Mouse (Mus musculus) 416B (cell line): ENCODE results near the gene Tnfsf12.
A peak's percentile ranks its signal among the peaks of the same experiment; 100 is the strongest.

Source experiments
- DNase-seq: peaks from one replicate; pipeline ENCODE4 v3.0.0; 2011; ENCODE audit warnings: low read depth

Tnfsf12 gene

GRCm38 (mm10) chr11:69681314-69682208 lies 14.1 kb downstream of the Tnfsf12 start, which contains the start of gene Senp3:
TSS of gene Senp3 (minus strand) at chr11:69682084.
- peak; percentile 96 for DNase-seq

GRCm38 (mm10) chr11:69680136-69680855 lies 15.4 kb downstream of the Tnfsf12 start:
- no peak for DNase-seq

GRCm38 (mm10) chr11:69679144-69679543 lies 16.5 kb downstream of the Tnfsf12 start:
- DNase-seq: no peak

GRCm38 (mm10) chr11:69672211-69672706 lies 23.4 kb downstream of the Tnfsf12 start, which contains the start of gene Eif4a1:
TSS of gene Eif4a1 (minus strand) at chr11:69672423.
- peak; percentile 100 for DNase-seq

DNA sequence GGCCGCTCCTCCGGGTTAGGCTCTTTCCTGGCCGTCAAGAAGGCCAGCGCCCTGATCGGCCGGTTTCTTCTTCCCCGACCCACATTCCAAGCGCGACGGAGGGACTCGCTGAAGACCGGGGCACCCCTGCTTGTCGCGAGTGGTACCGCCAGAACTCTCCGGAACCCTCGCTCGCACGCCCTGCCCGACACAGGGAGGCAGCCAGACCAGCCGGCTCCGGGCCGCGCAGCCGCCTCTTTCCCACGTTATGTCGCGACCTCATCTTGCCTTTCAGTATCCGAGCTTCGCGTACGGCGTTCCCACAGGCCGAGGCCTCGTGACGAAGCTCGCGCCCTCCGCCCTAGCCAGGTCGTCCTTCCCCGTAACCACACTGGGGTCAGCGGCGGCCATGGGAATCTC lies 23.9 kb downstream of the Tnfsf12 start:
- DNase-seq: no peak

- DNase-seq: peak; percentile 96
Measured at GRCm38 (mm10) chr11:69670786-69671725, 24.6 kb downstream of the Tnfsf12 start.

DNA sequence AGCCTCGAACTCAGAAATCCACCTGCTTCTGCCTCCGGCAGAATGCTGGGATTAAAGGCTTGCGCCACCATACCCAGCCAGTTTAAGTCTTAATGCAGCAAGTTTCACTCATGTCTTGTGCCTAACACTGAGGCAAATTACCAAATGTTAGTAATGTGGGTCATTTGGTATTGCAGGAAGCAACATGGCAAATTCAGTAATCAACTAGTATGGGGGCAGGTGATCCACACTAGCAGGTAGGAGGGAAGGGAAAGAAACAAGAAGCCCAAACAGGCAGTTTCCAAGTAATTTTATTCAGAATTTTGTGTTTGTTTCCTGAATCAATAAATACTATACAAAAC lies 29.0 kb downstream of the Tnfsf12 start:
- no peak for DNase-seq

- DNase-seq: peak; percentile 96
Measured at GRCm38 (mm10) chr11:69665961-69666664, 29.5 kb downstream of the Tnfsf12 start, which contains the start of gene Cd68. TSS of gene Cd68 (minus strand) at chr11:69666153.

DNA sequence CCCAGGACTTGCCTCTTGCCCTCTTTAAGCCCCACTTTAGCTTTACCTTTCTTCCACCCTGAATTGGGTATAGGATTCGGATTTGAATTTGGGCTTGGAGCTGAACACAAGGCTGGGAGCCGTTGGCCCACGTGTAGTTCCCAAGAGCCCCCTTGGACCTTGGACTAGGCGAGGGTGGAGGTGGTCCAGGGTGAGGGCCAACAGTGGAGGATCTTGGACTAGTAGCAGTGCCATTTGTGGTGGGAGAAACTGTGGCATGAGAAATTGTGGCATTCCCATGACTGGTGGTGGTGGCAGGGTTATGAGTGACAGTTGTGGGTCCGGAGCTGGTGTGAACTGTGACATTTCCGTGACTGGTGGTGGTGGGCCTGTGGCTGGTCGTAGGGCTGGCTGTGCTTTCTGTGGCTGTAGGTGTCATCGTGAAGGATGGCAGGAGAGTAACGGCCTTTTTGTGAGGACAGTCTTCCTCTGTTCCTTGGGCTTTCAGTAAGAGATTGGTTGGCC lies 30.1 kb downstream of the Tnfsf12 start:
- no peak for DNase-seq

DNA sequence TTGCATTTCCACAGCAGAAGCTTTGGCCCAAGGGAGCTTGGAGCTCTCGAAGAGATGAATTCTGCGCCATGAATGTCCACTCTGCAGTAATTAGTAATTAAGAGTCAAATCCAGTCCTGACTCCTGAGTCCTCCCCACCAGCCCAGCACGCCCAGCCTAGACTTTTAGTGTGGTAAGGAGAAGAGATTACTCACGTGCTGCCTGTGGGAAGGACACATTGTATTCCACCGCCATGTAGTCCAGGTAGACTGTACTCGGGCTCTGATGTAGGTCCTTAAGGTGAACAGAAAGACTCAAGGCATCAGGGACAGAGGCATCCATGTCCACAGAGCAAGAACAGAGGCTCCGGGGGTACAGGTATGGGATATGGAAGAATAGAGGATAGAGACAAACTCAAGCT lies 30.8 kb downstream of the Tnfsf12 start:
- DNase-seq: no peak

DNA sequence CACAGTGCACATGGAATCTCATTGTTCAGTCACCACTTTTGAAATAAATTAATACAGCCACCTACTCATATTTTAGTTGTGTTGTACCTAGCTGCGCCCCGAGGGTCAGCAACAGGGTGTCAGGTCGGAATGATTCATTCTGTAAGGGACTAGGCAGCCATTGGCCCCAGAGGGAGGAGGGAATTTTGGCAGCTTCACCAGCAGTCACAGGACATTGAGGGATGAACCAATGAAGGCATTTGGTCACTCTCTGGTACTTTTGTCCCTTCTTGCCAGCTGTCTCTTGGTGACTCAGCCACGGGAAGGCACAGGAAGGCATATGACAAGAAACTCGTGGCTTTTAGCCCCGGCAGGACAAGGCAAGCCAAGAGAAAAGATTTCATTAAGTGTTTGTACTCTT lies 31.9 kb downstream of the Tnfsf12 start:
- peak; percentile 81 for DNase-seq

GRCm38 (mm10) chr11:69662967-69663671 lies 32.5 kb downstream of the Tnfsf12 start:
- peak; percentile 21 for DNase-seq

DNA sequence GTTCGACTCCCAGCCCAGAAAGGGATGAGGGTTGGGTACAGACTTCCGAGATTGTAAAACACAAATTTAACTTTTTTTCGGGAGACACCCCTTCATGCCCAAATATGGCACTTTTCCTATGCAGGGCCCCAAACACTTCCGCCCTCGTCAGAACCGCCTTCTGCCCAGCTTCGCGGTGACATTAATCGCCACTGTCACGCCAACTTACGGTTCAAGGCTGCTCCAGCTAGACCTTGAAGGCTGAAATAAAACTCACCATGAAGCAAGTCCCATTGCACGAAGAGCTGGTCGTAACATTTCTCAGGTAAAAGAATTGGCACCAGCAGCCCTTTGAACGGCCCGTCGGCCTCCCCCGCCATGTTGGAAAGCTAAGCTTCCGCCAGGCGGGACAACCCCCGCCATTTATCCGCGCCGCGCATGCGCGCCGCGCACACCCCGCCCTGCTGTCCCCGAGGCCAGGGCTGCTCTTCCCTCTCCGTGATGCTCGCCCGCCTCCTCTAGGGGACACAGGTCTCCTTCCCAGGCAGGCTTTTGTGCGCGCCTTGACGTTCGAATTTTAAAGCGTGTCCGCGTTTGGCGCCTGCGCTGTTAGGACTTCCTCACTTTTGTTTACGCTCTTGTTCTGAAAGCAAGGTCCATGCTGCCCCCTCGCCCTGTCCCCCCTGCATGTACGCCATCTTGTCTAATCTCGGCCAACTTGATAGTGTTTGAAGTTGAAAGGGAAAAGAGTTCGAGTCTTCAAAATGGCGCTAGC lies 33.3 kb downstream of the Tnfsf12 start, which contains the start of gene Mpdu1:
Mpdu1 (minus strand) TSS at position 430 of the 754 bp plus-strand sequence.
- DNase-seq: peak; percentile 99

- DNase-seq: peak; percentile 46
Measured at GRCm38 (mm10) chr11:69661221-69661881, 34.3 kb downstream of the Tnfsf12 start.

GRCm38 (mm10) chr11:69657462-69657881 lies 38.2 kb downstream of the Tnfsf12 start:
- DNase-seq: no peak

DNA sequence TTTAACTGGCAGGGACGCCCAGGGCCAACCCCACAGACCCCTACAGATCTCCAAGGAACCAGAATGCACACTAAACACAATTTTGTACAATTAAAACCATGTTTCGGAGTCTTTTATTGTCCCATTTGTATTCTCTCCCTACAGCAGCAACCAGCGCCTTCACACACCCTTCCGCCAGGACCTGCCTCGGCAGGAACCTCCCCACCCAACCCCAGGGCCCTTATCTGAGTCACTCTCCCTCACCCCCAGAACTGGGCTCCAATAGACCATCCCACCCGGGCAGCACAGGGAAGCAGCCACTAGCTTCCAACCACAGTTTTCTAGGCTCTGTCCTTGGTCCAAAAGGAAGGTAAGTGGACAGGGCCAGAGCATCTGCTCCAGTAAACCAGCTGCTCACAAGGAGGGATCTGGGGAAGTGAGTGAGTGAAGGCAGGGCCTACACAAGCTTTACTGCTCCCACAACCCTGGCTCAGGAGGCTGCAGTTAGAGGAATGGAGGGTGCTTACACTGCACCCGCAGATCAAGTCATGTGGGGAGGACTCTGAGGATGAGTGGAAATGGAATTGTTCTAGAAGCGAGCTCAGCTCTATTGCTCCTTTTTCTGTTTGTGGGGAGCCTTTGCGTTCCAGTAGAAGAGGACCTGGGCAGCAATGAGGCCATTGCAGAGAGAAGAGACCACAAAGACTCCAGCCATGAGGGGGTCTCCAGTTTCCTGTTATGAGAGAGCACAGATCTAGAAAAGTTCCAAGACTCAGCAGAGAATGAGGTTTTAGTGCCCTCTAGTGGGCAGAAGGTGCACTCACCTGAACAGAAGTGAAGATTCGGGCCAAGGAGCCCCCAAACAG lies 38.8 kb downstream of the Tnfsf12 start:
- peak; percentile 61 for DNase-seq

DNA sequence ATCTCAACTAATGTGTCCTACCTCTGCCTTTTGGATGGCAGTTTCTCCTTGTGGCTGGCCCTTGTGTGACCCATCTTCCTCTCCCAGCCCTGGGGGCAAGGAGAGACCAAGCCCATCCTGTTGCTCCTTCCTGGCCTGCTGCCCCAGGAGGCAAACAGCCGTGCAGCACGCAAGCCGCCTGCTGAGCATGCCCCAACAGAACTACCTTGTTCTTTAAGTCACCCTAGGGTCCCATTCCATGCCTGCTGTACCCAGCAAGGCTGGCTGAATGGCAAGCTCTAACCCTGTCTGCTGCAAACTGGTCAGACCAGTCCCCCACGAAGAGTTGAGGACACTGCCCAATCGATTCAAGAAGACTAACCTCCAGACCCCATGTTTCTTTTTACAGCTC lies 39.6 kb downstream of the Tnfsf12 start:
- DNase-seq: no peak
